Mouse (Mus musculus) heart, adult 9 months (tissue): ENCODE measurements around the gene Adcy3.

Source experiments
- DNase-seq, 2 experiments: peaks; one replicate each; pipeline ENCODE4 v3.0.0; 2022; ENCODE audit warnings: low spot score in 2 of 2

The Adcy3 gene

DNA sequence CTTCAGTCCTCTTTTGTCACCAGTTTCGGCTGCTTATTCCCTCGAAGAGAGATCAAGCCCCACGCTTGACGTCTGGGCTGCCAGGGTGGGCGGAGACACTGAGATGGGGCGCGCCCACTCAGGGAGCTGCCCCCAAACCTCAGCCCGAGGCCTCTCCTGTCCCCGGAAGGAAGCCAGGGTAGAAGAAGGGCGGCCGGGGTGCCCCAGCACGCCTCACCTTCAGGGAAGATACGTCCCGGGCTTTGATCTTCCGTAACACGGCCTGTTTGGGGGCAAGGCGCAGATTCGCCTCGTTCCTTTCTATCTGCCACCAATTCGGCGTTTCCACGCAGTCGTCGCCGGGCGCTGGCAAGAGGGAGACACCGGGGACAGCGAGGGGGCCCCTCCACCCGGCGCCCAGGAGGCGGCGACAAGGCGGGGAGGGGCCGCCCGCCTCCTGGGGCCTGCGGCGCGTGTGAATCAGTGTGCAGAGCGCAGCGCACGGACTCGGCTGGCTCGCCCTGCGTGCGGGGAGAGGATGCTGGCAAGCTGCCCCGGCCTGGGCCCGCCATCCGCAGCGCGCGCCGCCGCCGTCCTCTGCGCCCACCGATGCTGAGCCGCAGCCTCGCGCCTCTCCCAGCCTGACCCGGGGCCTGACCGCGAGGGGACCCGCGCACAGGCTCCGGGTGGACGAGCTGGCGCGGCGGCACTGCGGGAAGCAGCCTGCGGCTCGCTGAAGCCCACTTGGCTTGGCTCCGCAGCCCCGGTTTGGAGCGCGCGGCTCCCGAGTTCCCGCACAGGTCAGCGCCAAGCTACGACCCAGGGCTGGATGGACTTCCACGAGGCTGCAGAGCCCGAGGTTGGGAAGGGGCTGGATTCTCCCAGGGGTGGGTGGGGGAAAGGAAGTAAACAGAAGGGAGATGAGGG lies at the start of gene Adcy3:
Gene Adcy3 (plus strand): TSS at position 163 of the 906 bp plus-strand sequence.
- peak; percentile 48 for DNase-seq

DNA sequence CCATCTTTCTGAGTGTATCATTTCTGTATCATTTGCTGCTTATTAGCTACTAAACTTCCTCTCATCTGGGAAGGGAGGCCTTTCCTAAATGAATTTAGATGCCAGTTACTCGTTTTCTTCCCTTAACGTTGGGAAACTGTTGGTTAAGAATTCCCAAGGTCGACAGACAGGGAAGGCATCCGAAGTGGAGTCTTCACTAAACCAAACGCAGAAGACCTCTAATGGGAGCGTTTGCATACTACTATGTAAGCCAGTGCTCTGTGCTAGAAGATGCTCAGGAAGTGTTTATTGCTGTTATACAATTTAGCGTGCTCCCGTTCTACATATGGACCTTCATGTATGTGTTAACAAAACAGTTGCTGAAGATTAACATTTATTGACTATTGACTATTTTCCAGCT lies 49.5 kb upstream of the Adcy3 start:
- no peak for DNase-seq

DNA sequence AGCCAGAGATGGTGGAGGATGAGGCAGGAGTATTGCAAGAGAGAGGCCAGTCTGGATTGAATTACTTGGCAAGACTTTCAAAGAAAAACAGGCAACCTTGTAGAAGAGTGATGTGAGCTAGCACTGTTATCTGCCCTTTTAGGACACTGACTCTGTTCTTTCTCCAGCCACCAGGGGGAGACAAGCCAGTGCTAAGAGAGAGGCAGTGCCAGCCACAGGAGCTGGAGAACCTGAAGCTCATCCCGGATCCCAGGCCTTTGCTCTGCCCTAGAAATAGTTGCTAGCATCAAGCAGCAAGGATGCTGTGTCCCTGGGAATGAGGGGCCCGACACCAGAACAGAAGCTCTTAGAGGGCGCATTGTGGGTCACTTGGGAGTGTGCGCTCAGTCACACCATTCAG lies 25.5 kb upstream of the Adcy3 start:
- peak; percentile 27 to 47 for DNase-seq

DNA sequence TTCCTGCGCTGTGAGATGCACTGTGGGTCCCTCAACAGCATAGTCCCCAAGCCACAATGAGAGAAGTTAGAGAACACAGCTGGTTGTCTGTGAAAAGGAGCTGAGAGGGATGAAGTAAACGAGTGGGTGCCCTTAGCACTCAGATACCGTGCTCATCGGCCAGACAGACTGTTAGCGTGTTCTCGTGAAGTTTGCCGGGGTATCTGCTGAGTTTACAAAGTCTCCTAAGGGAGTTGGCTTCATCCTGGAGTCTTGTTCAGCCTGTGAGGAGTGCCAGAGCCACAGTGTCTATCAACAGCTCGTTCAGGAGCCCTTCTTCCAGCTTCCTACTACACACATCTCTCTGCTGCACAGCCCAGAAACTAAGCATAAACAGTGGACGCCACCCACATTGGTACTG lies 16.8 kb upstream of the Adcy3 start:
- no peak for DNase-seq

DNA sequence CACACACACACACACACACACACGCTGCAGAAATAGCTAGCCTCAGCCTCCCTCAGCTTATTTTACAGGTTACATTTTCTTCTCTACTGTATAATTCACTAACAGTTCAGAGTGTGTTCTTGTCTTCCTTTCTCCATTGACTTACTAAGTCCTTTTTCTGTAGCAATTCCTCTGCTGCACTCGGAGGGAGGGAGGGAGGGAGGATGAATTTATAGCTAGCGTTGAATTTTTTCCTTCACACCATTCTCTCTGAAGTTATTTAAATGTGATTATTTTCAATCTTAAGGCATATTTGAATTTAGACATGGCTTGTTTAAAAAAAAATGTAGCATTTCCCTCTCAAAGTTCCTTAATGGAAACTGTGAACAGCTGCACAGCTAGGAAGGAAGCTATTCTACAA lies 15.8 kb upstream of the Adcy3 start:
- DNase-seq = no peak

DNA sequence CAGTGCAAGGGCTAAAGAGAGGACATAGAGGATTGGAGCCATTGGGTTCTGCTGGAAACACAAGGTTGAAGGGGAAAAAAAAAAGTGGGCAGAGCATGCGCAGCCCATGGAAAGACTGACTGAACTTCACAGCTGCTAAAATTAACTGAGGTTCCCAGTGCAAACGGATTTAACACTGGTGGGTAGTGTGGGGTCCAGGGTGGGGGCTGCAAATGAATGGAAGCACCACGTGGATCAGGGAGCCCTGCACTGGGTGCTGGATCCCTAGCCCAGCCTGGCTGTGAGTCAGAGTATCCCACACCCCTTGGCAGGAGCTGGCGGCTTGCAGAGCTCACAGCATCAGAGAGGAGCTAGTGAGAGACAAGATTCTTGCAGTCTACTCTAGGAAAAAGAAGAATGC lies 15.3 kb upstream of the Adcy3 start:
- no peak for DNase-seq

DNA sequence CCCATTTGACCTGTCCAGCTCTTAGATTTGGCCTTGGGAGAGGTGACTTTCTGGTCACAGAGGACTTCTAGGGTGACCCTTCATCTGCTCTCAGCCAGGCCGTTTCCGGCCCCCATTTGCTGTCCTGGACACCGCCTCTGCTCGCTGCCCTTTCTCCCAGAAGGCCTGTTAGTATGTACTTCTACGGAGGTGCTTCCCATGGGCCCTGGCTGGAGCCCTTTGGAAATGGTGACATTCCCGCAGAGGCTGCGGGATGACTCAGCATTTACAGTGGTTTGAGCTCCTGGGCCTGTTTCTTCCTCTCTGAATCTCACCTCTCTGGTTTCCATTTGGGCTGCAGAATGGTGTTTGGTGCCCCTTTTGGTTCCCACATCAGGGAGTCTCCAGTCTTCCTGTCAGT lies 5.6 kb upstream of the Adcy3 start:
- DNase-seq = peak in 1 of 2 experiments; percentile 14

DNA sequence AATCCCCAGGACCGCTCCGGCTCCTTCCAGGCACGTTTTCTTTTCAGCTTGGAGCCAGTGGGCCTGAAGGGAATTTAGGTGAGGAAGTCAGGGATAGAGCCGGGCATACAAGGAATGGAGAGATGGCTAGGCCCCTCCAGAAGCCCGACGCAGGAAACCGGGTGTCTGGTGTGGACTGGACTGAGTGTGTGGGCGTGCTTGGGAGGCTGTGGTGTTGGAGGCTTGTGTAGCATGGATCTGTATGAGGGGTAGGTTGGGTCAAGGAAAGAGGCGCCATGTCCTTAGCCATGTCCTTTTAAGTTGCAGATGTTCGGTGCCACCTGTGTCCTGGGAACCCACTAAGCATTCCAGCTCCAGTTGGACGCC lies 927 bp downstream of the Adcy3 start:
- no peak for DNase-seq

DNA sequence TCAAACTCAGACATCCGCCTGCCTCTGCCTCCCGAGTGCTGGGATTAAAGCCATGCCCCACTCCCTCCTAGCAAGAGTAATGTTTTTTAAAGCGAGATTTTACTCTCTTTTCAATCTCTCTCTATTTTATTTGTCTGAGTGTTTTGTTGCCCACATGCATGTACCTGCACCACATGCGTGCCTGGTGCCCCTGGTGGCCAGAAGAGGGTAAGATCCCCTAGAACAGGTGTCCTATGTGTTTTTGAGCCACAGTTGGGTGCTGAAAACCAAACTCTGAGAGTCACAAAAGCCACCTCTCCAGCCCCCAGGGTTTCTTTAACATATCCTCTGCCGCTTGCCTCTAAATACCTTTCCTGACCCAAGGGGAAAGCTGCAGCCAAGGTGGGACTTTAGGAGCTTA lies 10.3 kb downstream of the Adcy3 start:
- no peak for DNase-seq

DNA sequence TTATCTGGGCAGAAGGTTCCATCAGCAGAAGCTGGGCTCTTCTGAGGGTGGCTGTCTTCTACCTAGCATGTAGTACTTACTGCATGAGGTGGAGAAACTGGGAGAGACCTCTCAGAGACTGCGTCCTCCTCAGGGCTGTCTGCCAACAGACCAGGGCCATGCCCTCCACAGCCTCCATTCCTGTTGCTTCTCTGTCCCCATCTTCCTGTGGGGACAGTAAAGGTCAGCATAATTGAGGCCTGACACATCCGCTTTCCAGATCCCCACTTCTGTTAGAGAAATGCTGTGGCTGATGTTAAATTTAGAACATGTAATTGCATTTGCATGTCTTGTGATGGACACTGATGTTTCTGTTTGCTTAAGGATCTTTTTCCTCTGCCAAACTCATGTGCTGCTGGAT lies 18.0 kb downstream of the Adcy3 start:
- peak; percentile 13 to 34 for DNase-seq

DNA sequence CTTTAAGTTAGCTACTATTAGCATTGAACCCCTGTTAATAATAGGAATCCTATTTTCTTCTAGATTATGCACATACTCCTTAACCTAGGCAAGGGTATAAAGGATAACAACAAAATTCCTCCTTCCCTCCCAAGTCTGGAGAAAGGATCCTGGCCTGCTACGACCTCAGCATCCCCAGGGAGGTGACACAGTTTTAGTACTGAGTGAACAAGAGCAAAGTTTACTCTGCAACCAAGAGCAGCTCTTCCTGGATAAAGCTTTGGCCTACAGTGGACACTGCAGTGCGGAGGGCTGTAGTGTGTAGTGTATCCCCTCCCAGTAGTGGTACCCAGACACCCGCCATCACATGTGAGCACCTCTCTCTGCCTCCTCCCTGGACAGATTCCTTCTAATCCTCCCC lies 19.1 kb downstream of the Adcy3 start:
- DNase-seq = peak; percentile 47 to 56

DNA sequence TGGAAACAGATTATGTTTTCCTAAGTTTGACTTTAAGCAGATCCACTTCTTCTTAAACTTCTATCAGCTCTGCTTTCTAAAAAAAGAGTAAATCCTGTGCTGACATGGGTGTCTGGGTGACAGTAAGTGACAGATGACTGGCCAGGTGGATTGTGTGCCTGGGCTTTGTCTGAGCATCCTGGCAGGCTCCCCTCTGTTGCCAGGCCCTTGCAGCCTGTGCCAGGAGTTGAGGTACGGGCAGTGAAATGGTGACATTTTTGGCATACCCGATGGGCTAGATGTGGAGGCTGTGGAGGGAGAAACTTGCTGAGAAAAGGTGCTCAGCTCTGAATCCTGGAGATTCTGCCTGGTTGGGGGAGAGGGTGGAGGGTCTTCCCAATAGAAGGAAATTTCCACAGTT lies 24.6 kb downstream of the Adcy3 start:
- no peak for DNase-seq

DNA sequence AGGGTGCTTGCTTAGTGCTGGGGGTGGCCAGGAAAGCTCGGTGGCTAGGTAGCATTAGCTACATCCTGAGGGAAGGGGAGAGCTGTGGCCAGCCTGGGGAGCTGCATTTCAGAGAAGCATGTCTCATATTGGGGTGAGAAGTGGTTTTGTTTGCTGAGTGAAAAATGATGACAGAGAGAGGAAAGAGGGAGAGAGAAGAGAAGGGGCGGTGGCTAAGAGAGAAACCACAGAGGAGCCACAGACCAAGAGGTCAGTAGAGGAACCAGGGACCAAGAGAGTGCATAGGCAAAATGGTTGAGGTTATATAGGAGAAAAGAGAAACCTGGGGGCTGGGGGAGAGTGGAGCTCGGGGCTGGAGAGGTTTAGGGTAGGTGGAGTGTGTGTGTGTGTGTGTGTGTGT lies 25.3 kb downstream of the Adcy3 start:
- no peak for DNase-seq

DNA sequence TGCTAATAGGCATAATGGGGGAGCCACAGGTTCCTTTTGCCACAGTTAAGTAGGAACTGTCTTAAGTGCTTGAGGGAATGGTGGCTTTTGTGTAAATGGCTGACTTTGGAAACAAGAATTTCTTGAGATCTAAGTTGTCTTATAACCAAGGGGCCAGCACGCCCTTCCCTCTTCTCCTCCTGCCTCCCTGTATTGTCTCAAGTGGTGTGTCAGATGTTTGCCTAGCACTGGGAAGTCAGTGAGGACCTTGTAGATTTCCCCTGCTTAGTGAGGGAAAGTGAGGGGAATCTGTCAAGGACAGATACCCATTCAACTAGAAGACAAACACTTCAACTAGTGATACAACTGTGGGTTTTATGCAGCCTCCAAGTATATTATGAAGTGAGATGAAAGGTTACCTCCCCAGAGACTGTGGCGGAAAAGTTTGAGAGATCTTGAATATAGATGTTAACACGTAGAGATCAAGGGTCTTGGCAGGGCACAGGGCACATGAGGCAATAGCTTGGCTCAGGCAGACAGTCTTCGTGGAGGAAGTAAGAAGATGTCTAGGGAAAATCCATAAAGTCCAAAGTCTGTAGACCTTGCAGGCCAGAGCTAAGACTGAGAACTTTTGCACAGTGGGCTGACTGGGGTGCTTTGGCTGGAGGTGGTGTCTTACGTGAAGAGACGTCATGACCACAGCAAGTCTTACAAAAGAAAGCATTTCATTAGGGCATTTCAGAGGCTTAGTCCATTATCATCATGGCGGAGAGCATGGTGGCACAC lies 26.1 kb downstream of the Adcy3 start:
- no peak for DNase-seq

DNA sequence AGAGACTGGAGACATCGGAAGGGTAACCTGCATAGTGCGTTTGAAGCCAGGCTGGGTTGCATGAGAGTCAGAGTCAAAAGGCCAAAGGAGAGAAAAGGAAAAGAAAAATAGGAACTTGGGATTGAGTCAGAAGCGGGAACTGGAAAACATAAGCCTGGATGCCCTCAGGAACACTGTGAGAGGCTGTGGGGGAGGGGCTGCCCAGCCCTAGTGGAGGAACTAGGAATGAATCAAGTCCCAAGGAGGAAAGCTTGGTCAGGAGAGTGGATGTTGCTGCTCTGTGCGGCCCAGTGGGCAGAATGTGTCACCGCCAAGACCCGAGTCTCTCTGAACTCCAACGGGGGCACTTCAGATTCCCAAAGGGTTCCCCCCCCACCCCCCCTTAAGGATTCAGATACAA lies 27.4 kb downstream of the Adcy3 start:
- no peak for DNase-seq

DNA sequence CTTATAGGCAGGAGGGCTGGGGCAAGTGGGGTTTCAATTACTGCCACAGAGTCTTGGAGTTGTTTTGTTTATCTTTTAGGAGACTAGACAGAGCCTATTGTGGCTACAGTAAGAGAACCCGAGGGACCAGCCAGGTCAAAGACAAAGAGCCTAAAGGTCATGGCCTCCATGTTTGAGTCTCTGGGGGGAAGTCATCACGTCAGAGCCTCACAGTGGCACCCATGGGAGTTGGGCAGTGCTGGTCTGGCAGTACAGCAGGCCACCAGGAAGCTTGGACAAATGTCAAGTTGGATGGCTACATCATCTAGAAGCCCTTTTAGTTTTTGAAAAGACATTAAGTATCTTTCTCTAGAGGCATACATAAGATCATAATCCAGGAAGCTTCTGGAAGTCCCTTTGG lies 30.0 kb downstream of the Adcy3 start:
- no peak for DNase-seq

DNA sequence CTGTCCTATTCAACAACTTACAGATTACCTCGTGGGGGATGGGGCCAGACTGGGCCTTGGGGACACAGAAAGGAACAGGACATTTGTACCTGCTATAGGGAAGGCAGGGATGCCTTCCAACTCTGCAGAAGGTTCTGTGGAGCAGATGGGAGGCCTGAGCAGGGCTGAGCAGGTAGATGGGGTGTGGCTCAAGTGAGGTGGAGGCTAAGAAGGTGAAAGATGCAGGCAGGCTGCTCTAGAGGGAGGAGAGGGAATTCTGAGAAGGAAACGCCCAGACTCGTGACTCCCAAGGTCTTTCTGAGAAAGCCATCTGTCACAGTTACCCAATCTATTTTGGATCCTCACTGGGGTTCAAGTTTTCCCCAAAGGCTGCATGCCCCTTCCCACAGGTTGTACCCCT lies 34.1 kb downstream of the Adcy3 start:
- no peak for DNase-seq

DNA sequence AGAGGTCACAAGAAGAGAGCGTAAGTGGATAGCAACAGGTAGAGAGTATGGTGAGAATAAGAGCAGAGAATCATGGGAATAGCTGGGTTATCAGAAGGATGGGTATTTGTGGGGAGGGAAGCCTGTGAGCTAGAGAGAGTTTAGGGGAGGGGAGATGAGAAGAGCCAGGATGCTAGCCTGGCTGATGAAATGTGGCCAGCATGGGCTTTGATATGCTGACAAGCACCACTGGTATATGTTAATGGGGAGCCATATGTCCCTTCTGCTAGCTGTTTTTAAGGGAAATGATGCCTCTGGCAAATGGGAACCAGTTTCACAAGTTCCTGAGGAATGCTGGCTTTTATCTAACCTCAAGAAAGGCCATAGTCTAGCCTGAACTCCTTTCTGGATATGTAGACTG lies 36.2 kb downstream of the Adcy3 start:
- DNase-seq = no peak

DNA sequence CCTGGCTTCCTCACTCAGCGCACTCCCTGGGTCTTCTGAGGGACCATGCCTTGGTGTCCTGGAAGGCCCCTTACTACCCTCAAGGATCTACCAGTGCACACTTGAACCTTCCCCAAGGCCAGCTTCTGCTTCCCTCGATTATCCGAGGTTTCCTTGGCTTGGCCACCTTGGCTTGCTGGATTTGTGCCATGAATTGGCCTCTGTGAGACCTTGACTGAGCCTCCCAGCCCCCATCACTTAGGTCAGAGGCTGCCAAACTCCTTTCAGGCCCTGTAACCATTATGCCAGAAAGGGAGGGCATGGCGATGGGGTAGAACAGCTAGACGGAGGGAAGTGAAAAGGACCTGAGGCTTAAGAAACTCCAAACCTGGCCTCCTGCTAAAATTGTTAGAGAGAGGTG lies 36.7 kb downstream of the Adcy3 start:
- no peak for DNase-seq

DNA sequence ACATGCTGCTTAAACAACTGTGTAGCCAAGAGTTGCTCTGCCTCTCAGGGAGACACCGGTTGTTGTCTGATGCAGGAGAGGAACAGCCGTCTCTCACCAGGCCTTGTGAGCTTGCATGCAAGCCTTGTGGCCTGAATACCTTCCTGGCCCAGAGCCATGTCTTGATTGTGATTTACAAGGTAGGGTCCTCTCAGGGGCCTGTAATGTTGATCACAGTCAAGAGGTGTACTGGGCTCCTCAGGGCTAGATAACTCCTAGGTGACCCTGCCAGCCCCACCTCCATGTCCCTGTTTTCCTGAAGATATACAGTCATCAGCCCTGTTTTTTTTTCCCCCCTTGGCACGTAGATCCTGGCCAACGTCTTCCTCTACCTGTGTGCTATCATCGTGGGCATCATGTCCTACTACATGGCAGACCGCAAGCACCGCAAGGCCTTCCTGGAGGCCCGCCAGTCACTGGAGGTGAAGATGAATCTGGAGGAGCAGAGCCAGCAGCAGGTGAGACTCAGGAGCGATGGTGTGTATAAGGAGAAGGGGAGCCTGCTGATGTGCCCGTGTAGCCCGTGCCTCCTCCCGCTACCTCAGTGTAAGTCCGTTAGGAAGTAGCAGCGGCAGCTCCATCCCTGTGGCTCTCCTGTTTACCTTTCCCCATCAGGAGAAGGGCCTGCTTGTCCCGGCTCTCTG lies 40.3 kb downstream of the Adcy3 start:
- DNase-seq = no peak

DNA sequence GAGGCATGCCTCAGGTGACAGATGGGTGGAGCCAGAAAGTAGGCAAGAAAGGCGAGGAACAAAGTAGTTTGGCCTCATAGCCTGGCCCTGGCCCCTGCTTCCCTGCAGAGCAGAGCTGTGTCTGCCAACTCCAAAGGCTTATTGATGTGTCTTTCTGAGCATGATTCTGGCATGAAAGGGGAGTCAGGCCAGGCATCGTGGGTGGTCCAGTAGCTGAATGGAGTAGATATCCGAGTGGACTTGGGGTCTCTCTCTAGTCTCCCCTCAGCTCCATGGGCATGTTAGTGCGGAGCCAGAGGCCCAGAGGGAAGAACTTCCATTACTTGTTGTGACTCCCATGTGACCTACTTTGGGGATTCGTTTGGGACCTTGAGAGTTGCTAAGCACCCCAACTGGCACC lies 45.9 kb downstream of the Adcy3 start:
- DNase-seq = no peak

DNA sequence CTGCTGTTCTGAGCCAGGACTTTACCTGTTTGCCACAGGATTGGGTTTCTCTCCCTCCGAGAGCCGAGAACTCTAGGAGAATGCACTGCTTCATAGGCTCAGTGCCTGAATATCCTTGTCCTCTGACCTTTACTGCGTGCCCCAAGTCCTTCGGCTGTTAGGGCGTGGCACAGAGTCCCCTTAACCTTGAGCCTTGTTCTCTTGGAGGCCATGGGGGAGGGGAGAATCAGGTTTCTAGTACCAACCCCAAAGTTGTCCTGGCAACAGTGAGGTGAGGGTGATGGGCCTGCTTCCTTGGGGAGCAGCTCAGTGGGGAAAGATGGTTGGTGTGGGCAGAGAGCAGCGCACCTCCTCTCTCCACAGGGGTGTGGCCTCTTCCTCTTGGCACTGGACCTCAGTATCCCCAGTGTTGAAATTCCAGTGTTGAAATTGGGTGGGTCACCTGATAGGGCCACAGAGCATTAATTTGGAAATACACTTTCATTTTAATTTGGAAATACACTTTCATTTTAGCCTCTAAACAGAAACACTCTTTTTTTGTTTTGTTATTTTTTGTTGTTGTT lies 46.8 kb downstream of the Adcy3 start:
- no peak for DNase-seq
